Mouse (Mus musculus) heart, postnatal 25 days (tissue): ENCODE results near the gene Fam213b. TPM values are rescaled to one million over a fixed set of nuclear protein-coding genes. Genes with fewer than 3 reads are reported as not detected.

Experiments used
- DNase-seq: peaks from one replicate; pipeline ENCODE4 v3.0.0; 2022; ENCODE audit warnings: low spot score
- intact Hi-C: fragments of 180-260 bp; cut with DNase I; formaldehyde crosslinking; loops from one replicate; pipeline ENCODE4 v1.15.1; 2025
- total RNA-seq, 2 experiments: library from RNA; stranded (reverse); gene quantifications; 2 replicates each; pipeline ENCODE4 v1.2.3; 2021

Gene Fam213b
- total RNA-seq, 2 experiments from 2014 or later = 74.4 to 76.2 TPM

GRCm38 (mm10) chr4:154887593-154888250, 11.2 kb downstream of the Fam213b start:
- intact Hi-C loops = no loop called here
- no peak for DNase-seq

GRCm38 (mm10) chr4:154886876-154887592, 11.9 kb downstream of the Fam213b start:
- intact Hi-C loops = no loop called here
- DNase-seq = no peak

- no peak for DNase-seq
Measured at GRCm38 (mm10) chr4:154885416-154885815, 13.5 kb downstream of the Fam213b start.

GRCm38 (mm10) chr4:154882014-154882659, 16.8 kb downstream of the Fam213b start:
- no peak for DNase-seq
- intact Hi-C loops = no loop called here

More at GRCm38 (mm10) chr4:154885416-154885815, 13.5 kb downstream of the Fam213b start:
- intact Hi-C loops = no loop called here

- intact Hi-C loops = loop anchor here (2.0 kb wide), 1 partner anchor 184 kb away; no protein-coding TSS in a partner anchor
- DNase-seq = peak; percentile 19
Measured at GRCm38 (mm10) chr4:154880730-154881129, 18.2 kb downstream of the Fam213b start.

- peak; percentile 76 for DNase-seq
- intact Hi-C loops = loop anchor here (1.0 to 10.0 kb wide), 4 partner anchors 27 to 367 kb away; partner anchors contain the start of gene Faap20
Measured at GRCm38 (mm10) chr4:154877864-154878548, 20.9 kb downstream of the Fam213b start.

- no peak for DNase-seq
- intact Hi-C loops = loop anchor here (10.0 kb wide), 1 partner anchor 372 kb away; the partner anchor contains the start of gene Faap20
Measured at GRCm38 (mm10) chr4:154873186-154873585, 25.7 kb downstream of the Fam213b start.

GRCm38 (mm10) chr4:154871757-154872251, 27.1 kb downstream of the Fam213b start:
- intact Hi-C loops = loop anchor here (10.0 kb wide), 1 partner anchor 373 kb away; the partner anchor contains the start of gene Faap20
- DNase-seq = no peak

- intact Hi-C loops = loop anchor here (10.0 kb wide), 1 partner anchor 374 kb away; the partner anchor contains the start of gene Faap20
- no peak for DNase-seq
Measured at GRCm38 (mm10) chr4:154870721-154871120, 28.2 kb downstream of the Fam213b start.

- intact Hi-C loops = no loop called here
Measured at GRCm38 (mm10) chr4:154869440-154869839, 29.5 kb downstream of the Fam213b start, which contains the start of gene Mmel1. Gene Mmel1, plus strand, starts transcription at chr4:154869585.

GRCm38 (mm10) chr4:154867257-154867656, 31.7 kb downstream of the Fam213b start:
- DNase-seq = no peak
- intact Hi-C loops = no loop called here

More at GRCm38 (mm10) chr4:154869440-154869839, 29.5 kb downstream of the Fam213b start, which contains the start of gene Mmel1:
- DNase-seq = no peak

GRCm38 (mm10) chr4:154866391-154866790, 32.5 kb downstream of the Fam213b start:
- intact Hi-C loops = no loop called here
- DNase-seq = no peak

GRCm38 (mm10) chr4:154864961-154865760, 33.8 kb downstream of the Fam213b start:
- intact Hi-C loops = no loop called here
- no peak for DNase-seq

- DNase-seq = peak; percentile 81
- intact Hi-C loops = no loop called here
Measured at GRCm38 (mm10) chr4:154864271-154864771, 34.6 kb downstream of the Fam213b start.

GRCm38 (mm10) chr4:154863436-154863935, 35.4 kb downstream of the Fam213b start:
- intact Hi-C loops = no loop called here
- DNase-seq = no peak

- no peak for DNase-seq
- intact Hi-C loops = no loop called here
Measured at GRCm38 (mm10) chr4:154861967-154862366, 37.0 kb downstream of the Fam213b start.

- DNase-seq = no peak
- intact Hi-C loops = no loop called here
Measured at GRCm38 (mm10) chr4:154858601-154859000, 40.3 kb downstream of the Fam213b start.
